10 mouse cellular contexts compared by ENCODE assay signal in genomic region chr16:43130583-43130982, GRCm38 (mm10).
A peak's percentile ranks its signal among the peaks of the same experiment; 100 is the strongest.
DNase-seq lines count a peak whose midpoint lies in the region; ATAC-seq and TF ChIP-seq lines count a peak whose summit lies in the region.
"Had no signal": no experiment of that assay in that cellular context is flagged by ENCODE, and none has a peak within 500 bp of the region (broad histone marks: within the 10 kb centered on the region; RNA-seq: fewer than 3 reads in every experiment).

No protein-coding gene starts in this region.

- TF ChIP-seq CTCF in gastrocnemius, adult 2 months (IDR thresholded peaks at IDR 0.05) = no peak
- no peak for TF ChIP-seq CTCF in left cerebral cortex, adult 2 months (IDR thresholded peaks at IDR 0.05)

- no peak overlapping the region for H3K4me2 ChIP-seq in embryonic facial prominence, embryonic 14.5 days (ENCODE audit: low read depth, low read length)
- H3K4me2 ChIP-seq: lung, embryonic 15.5 days had no signal

- H3K9me3 ChIP-seq in embryonic facial prominence, embryonic 14.5 days (ENCODE audit: control insufficient read depth, low read length) = no peaks in the 10 kb centered on the region
- H3K9me3 ChIP-seq: lung, embryonic 15.5 days had no signal

- no peak for DNase-seq in gastrocnemius, adult 2 months
- DNase-seq in gastrocnemius, postnatal 4 days (ENCODE audit: low spot score in 2 of 2) = no peak
- DNase-seq in adipocyte (ENCODE audit: low spot score) = peak; percentile 12
- peak; percentile 70 for DNase-seq in embryonic facial prominence, embryonic 14.5 days (ENCODE audit: low spot score)
- no peak for DNase-seq in left cerebral cortex, adult 2 months (ENCODE audit: extremely low spot score in 1 of 2, low spot score in 2 of 2)
- DNase-seq in natural killer cell, adult 2 months (ENCODE audit: low spot score in 2 of 2) = no peak
- no peak for DNase-seq in thymus, adult 18-20 months
- DNase-seq: spleen, adult 18-20 months had no signal

- peak; percentile 71; the same call in 1 of the 2 replicates for ATAC-seq in embryonic facial prominence, embryonic 14.5 days (ENCODE audit: low read depth)
- no peak for ATAC-seq in monocyte, adult 5-6 weeks (replicated peaks; ENCODE audit: insufficient number of reproducible peaks, low FRiP score, low TSS enrichment, poor library complexity, severe bottlenecking)

- no peaks in the 10 kb centered on the region for H3K36me3 ChIP-seq in embryonic facial prominence, embryonic 14.5 days (ENCODE audit: control insufficient read depth, insufficient read depth, low read length)
- H3K36me3 ChIP-seq: lung, embryonic 15.5 days had no signal

- H3K4me3 ChIP-seq in gastrocnemius, adult 2 months = peak overlapping the region; percentile 16; the same call in 1 of the 2 replicates
- no peak overlapping the region for H3K4me3 ChIP-seq in embryonic facial prominence, embryonic 14.5 days (ENCODE audit: low read depth, low read length)
- H3K4me3 ChIP-seq in left cerebral cortex, adult 2 months = no peak overlapping the region
- H3K4me3 ChIP-seq: lung, embryonic 15.5 days had no signal

- H3K27me3 ChIP-seq in embryonic facial prominence, embryonic 14.5 days (replicated peaks; ENCODE audit: control insufficient read depth, insufficient read depth, low read length) = no peaks in the 10 kb centered on the region
- H3K27me3 ChIP-seq: lung, embryonic 15.5 days had no signal

- 0 out of 2 replicates have a peak, but pooled peaks cover 2% of the 10 kb centered on the region for H3K4me1 ChIP-seq in embryonic facial prominence, embryonic 14.5 days (ENCODE audit: control insufficient read depth, insufficient read depth, low read length)
- H3K4me1 ChIP-seq: lung, embryonic 15.5 days had no signal

- H3K27ac ChIP-seq in gastrocnemius, adult 2 months = peak overlapping the region; percentile 86
- peak overlapping the region; percentile 33; the same call in 1 of the 2 replicates for H3K27ac ChIP-seq in embryonic facial prominence, embryonic 14.5 days (replicated peaks; ENCODE audit: low read depth, low read length)
- peak overlapping the region; percentile 62; the same call in 1 of the 2 replicates for H3K27ac ChIP-seq in left cerebral cortex, adult 2 months
- H3K27ac ChIP-seq: lung, embryonic 15.5 days had no signal

- intact Hi-C loops in gastrocnemius, adult 2 months (cut with DNase I) = no loop called here
- intact Hi-C loops in left cerebral cortex, adult 2 months (cut with DNase I) = no loop called here

- WGBS in embryonic facial prominence, embryonic 14.5 days = 42% methylated on average over 6 of the region's 6 CpGs

- no peak overlapping the region for H3K9ac ChIP-seq in embryonic facial prominence, embryonic 14.5 days (ENCODE audit: low read depth, low read length)
- H3K9ac ChIP-seq: lung, embryonic 15.5 days had no signal

Comparison
In these comparisons a context has a peak if more than half of its experiments do, and no peak if none do; other contexts are left out.
1. DNase-seq: peak in adipocyte (single experiment) and embryonic facial prominence, embryonic 14.5 days (single experiment); none in gastrocnemius, adult 2 months (single experiment), gastrocnemius, postnatal 4 days (0 of 2), left cerebral cortex, adult 2 months (0 of 2), natural killer cell, adult 2 months (0 of 2) and thymus, adult 18-20 months (0 of 2).
2. H3K27ac ChIP-seq: peak in every context shown above with its lines; median percentile 86 in gastrocnemius, adult 2 months; 62 in left cerebral cortex, adult 2 months; 33 in embryonic facial prominence, embryonic 14.5 days.